Mouse (Mus musculus): Measurements from ENCODE around the gene Zfp385c. TPM values are rescaled to one million over a fixed set of nuclear protein-coding genes. Genes with fewer than 3 reads are reported as not detected.
"Not testable (repeated sequence)": the region's sequence is repeated elsewhere in the genome, so short reads cannot be mapped to it uniquely, and the experiment has no call there.

The Zfp385c gene
- polyA plus RNA-seq, 1 experiment from 2014 or later = 0.26 TPM

DNA sequence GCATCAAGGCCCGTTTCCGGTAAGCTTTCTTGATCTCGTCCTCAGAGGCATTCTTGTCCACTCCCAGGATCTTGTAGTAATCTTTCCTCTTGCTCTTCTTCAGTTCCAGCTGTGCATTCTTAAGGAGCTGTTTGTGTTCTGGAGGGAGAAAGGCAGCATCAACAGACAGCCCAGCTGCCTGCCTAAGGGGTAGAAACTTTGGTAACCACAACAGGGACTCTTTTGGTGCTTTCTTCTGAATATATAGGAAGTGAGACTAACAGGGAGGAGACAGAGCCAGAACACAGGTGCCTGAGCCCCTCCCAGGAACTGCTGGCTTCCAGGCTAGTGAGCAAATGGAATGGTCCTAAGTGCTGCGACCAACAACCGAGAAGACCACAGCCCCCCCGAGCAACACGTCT is 107.7 kb downstream of the Zfp385c start:
- no peak overlapping the region for H3K9ac ChIP-seq (ENCODE audit: low read length)
- H3K36me3 ChIP-seq (ENCODE audit: control insufficient read depth, insufficient read depth, low read length) = peaks cover 100% of the 10 kb centered on the region
- DNase-seq (ENCODE audit: low spot score) (no peak), ATAC-seq (replicated peaks; ENCODE audit: low FRiP score, low TSS enrichment, low read depth) (no peak)
- H3K27me3 ChIP-seq (replicated peaks; ENCODE audit: control insufficient read depth, insufficient read depth, low read length) = no peaks in the 10 kb centered on the region
- no peaks in the 10 kb centered on the region for H3K9me3 ChIP-seq (ENCODE audit: control insufficient read depth, low read length)
- no peaks in the 10 kb centered on the region for H3K4me1 ChIP-seq (replicated peaks; ENCODE audit: control insufficient read depth, insufficient read depth, low read length)
- H3K4me3 ChIP-seq (ENCODE audit: low read depth, low read length) = no peak overlapping the region
- WGBS = 87% methylated on average over 7 of the region's 7 CpGs
- H3K27ac ChIP-seq (ENCODE audit: low read depth) = no peak overlapping the region
- no peak overlapping the region for H3K4me2 ChIP-seq (ENCODE audit: low read length)

DNA sequence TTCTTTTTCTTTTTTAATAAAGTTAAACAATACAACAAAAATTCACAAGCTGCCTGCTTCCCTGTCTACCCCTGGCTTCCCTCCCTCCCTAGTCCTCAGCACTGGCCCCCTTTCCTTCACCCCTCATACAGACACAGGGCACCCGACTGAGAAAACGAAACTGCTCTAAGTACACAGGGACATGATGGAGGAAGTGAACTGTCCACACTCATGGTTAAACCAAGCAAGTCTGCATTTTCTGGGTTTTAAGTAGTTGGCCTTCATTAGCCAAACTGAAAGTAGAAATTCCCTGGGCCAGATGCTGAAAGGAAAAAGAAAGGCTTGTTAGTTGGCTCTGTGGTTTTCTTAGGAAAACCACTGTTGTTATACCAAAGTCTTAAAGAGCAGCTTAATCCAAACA is 109.4 kb downstream of the Zfp385c start:
- Histone ChIP-seq H3K9ac (ENCODE audit: low read length) (no peak overlapping the region), H3K4me3 (ENCODE audit: low read depth, low read length) (no peak overlapping the region), H3K27me3 (replicated peaks; ENCODE audit: control insufficient read depth, insufficient read depth, low read length) (no peaks in the 10 kb centered on the region), H3K27ac (ENCODE audit: low read depth) (no peak overlapping the region), H3K4me1 (replicated peaks; ENCODE audit: control insufficient read depth, insufficient read depth, low read length) (no peaks in the 10 kb centered on the region), H3K36me3 (ENCODE audit: control insufficient read depth, insufficient read depth, low read length) (peaks cover 95% of the 10 kb centered on the region), H3K4me2 (ENCODE audit: low read length) (no peak overlapping the region), H3K9me3 (ENCODE audit: control insufficient read depth, low read length) (no peaks in the 10 kb centered on the region)
- WGBS = 89% methylated on average over 2 of the region's 2 CpGs
- no peak for DNase-seq (ENCODE audit: low spot score)
- ATAC-seq (replicated peaks; ENCODE audit: low FRiP score, low TSS enrichment, low read depth) = no peak

GRCm38 (mm10) chr11:100582413-100582812 is 109.8 kb downstream of the Zfp385c start:
- not testable (repeated sequence) for H3K4me2 ChIP-seq (ENCODE audit: low read length); H3K27me3 ChIP-seq (replicated peaks; ENCODE audit: control insufficient read depth, insufficient read depth, low read length); H3K4me1 ChIP-seq (replicated peaks; ENCODE audit: control insufficient read depth, insufficient read depth, low read length); DNase-seq (ENCODE audit: low spot score); H3K27ac ChIP-seq (ENCODE audit: low read depth); H3K9me3 ChIP-seq (ENCODE audit: control insufficient read depth, low read length); ATAC-seq (replicated peaks; ENCODE audit: low FRiP score, low TSS enrichment, low read depth); H3K4me3 ChIP-seq (ENCODE audit: low read depth, low read length); H3K9ac ChIP-seq (ENCODE audit: low read length)
- 100% methylated on average over 1 of the region's 1 CpGs for WGBS
- H3K36me3 ChIP-seq (ENCODE audit: control insufficient read depth, insufficient read depth, low read length) = peaks cover 90% of the 10 kb centered on the region

DNA sequence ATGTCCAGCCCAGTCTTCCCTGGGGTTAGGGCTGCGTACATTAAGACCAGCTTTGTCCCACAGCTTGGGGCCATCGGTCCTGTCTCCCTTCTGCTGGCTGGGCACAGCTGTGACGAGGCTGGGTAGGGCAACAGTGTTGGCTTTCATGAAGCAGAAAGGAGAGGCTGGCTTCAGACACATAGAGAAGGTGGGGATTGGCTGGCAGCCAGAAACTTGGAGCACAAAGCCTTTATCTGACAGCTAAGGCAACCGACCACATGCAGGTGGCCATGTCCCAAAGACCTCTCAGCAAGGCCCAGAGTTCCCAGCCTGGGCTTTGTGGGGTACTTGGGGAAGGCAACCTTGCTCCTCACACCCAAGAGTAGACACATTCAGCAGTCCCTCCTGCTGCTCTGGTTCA is 110.5 kb downstream of the Zfp385c start:
- WGBS = 84% methylated on average over 4 of the region's 4 CpGs
- no peaks in the 10 kb centered on the region for H3K9me3 ChIP-seq (ENCODE audit: control insufficient read depth, low read length)
- H3K27ac ChIP-seq (ENCODE audit: low read depth) = no peak overlapping the region
- H3K4me2 ChIP-seq (ENCODE audit: low read length) = no peak overlapping the region
- H3K27me3 ChIP-seq (replicated peaks; ENCODE audit: control insufficient read depth, insufficient read depth, low read length) = no peaks in the 10 kb centered on the region
- no peak for DNase-seq (ENCODE audit: low spot score)
- no peak overlapping the region for H3K4me3 ChIP-seq (ENCODE audit: low read depth, low read length)
- H3K4me1 ChIP-seq (replicated peaks; ENCODE audit: control insufficient read depth, insufficient read depth, low read length) = no peaks in the 10 kb centered on the region
- peaks cover 84% of the 10 kb centered on the region for H3K36me3 ChIP-seq (ENCODE audit: control insufficient read depth, insufficient read depth, low read length)
- H3K9ac ChIP-seq (ENCODE audit: low read length) = no peak overlapping the region
- no peak for ATAC-seq (replicated peaks; ENCODE audit: low FRiP score, low TSS enrichment, low read depth)

- WGBS = 83% methylated on average over 13 of the region's 13 CpGs
- Histone ChIP-seq H3K9me3 (ENCODE audit: control insufficient read depth, low read length) (no peaks in the 10 kb centered on the region), H3K9ac (ENCODE audit: low read length) (no peak overlapping the region), H3K4me1 (replicated peaks; ENCODE audit: control insufficient read depth, insufficient read depth, low read length) (0 out of 2 replicates have a peak, but pooled peaks cover 4% of the 10 kb centered on the region), H3K27me3 (replicated peaks; ENCODE audit: control insufficient read depth, insufficient read depth, low read length) (no peaks in the 10 kb centered on the region), H3K36me3 (ENCODE audit: control insufficient read depth, insufficient read depth, low read length) (peaks cover 69% of the 10 kb centered on the region), H3K27ac (ENCODE audit: low read depth) (no peak overlapping the region), H3K4me3 (ENCODE audit: low read depth, low read length) (no peak overlapping the region), H3K4me2 (ENCODE audit: low read length) (no peak overlapping the region)
- ATAC-seq (replicated peaks; ENCODE audit: low FRiP score, low TSS enrichment, low read depth) = no peak
- no peak for DNase-seq (ENCODE audit: low spot score)
These were observed 112.0 kb downstream of the Zfp385c start for GRCm38 (mm10) chr11:100580275-100580674.

DNA sequence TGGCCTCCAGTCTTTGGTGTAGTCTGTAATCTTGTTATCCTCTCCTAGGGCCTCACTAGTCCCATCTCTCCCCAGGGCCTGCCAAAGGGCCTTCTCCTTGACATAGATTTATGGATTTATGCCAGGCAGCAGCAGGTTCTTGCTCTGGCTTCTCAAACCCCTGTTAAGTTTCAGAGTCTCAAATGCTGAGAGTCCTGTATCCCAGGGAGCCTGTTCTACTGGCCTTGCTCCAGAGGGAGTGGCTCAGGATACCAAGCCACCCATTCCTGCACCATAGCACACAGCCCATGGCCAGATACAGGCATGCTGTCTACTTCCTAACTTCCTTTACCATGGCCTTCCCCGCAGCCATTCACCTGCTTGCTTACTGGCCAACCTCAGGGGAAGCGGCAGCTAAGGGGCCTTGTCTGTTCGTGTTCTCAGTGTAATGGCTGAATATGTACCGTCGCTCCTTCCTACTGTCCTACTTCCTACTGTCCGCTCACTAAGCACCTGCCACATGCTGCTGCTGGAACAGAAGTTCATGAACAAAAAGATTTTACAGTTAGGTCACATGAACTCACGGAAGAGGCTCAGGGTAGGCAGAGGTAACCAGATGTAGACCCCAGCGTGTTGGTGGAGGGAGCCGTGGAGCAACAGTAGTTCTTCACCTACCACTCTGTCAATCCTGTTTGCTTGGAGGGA is 113.0 kb downstream of the Zfp385c start:
- Histone ChIP-seq H3K4me3 (ENCODE audit: low read depth, low read length) (no peak overlapping the region), H3K27ac (ENCODE audit: low read depth) (no peak overlapping the region), H3K9me3 (ENCODE audit: control insufficient read depth, low read length) (no peaks in the 10 kb centered on the region), H3K9ac (ENCODE audit: low read length) (no peak overlapping the region), H3K27me3 (replicated peaks; ENCODE audit: control insufficient read depth, insufficient read depth, low read length) (no peaks in the 10 kb centered on the region), H3K4me1 (replicated peaks; ENCODE audit: control insufficient read depth, insufficient read depth, low read length) (0 out of 2 replicates have a peak, but pooled peaks cover 4% of the 10 kb centered on the region), H3K4me2 (ENCODE audit: low read length) (no peak overlapping the region), H3K36me3 (ENCODE audit: control insufficient read depth, insufficient read depth, low read length) (peaks cover 59% of the 10 kb centered on the region)
- DNase-seq (ENCODE audit: low spot score) (no peak), ATAC-seq (replicated peaks; ENCODE audit: low FRiP score, low TSS enrichment, low read depth) (no peak)
- WGBS = 89% methylated on average over 9 of the region's 9 CpGs

DNA sequence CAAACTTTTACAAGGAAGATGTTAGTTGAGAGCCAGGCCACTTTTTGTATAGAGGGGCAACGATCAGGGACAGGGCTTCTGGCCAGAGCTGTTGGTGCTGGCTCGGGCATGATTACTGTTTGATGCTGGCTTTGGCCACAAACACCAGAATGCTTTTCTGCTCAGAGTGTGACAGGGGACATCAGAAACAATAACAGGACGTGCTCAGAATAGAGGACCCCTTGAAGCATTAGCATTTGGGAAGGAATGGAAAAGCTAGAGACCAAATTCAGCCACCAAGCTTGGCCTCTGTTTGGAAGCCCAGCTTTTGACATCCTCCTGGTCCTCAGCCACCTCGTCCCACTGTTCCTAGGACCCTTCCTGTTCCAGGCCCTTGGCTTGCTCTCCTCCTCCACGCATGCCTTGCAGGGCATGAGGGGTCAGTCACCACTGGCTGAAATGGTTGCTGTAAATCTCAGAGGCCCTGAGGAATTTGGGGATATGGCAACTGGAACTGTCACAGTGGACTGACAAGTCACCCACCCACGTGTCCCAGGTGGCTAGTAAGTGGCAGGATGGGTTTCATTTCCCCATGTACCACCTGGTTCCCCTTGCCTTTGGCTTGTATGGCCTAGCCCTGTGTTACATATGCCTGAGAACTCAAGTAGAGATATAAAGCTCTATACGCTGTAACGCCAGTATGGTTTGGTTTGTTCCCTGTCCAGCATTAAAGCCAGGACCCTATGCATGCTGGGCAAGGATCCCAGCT is 114.2 kb downstream of the Zfp385c start:
- 81% methylated on average over 8 of the region's 8 CpGs for WGBS
- Histone ChIP-seq H3K4me2 (ENCODE audit: low read length) (no peak overlapping the region), H3K27me3 (replicated peaks; ENCODE audit: control insufficient read depth, insufficient read depth, low read length) (no peaks in the 10 kb centered on the region), H3K36me3 (ENCODE audit: control insufficient read depth, insufficient read depth, low read length) (peaks cover 46% of the 10 kb centered on the region), H3K9me3 (ENCODE audit: control insufficient read depth, low read length) (no peaks in the 10 kb centered on the region), H3K4me3 (ENCODE audit: low read depth, low read length) (no peak overlapping the region), H3K4me1 (replicated peaks; ENCODE audit: control insufficient read depth, insufficient read depth, low read length) (0 out of 2 replicates have a peak, but pooled peaks cover 4% of the 10 kb centered on the region), H3K27ac (ENCODE audit: low read depth) (no peak overlapping the region), H3K9ac (ENCODE audit: low read length) (no peak overlapping the region)
- ATAC-seq (replicated peaks; ENCODE audit: low FRiP score, low TSS enrichment, low read depth) (no peak), DNase-seq (ENCODE audit: low spot score) (no peak)

Data from intestine, embryonic 14.5 days (tissue).